ENCODE assay signal across 29 mouse cellular contexts in genomic region chr6:72089865-72090264, GRCm38 (mm10). TPM values are rescaled to one million over a fixed set of nuclear protein-coding genes. Genes with fewer than 3 reads are reported as not detected.
DNase-seq lines count a peak whose midpoint lies in the region; TF ChIP-seq lines count a peak whose summit lies in the region.
"Had no signal": no experiment of that assay in that cellular context is flagged by ENCODE, and none has a peak within 500 bp of the region (broad histone marks: within the 10 kb centered on the region; RNA-seq: fewer than 3 reads in every experiment).

No protein-coding gene starts in this region.

- H3K9me3 ChIP-seq in ES-E14 (ENCODE audit: control insufficient read depth, insufficient read depth, low read depth, low read length), result no peaks in the 10 kb centered on the region
- H3K9me3 ChIP-seq: embryonic facial prominence, embryonic 10.5 days; embryonic facial prominence, embryonic 13.5 days; forebrain, embryonic 12.5 days; forebrain, embryonic 15.5 days; G1E; heart, embryonic 10.5 days; heart, embryonic 13.5 days had no signal

- no peak overlapping the region for H3K27ac ChIP-seq in ES-E14 (ENCODE audit: insufficient read depth, low read depth, low read length, poor library complexity, severe bottlenecking)
- H3K27ac ChIP-seq: embryonic facial prominence, embryonic 10.5 days; embryonic facial prominence, embryonic 13.5 days; forebrain, embryonic 12.5 days; forebrain, embryonic 15.5 days; heart, adult 2 months; heart, embryonic 10.5 days; heart, embryonic 13.5 days; hindbrain, embryonic 14.5 days; hindbrain, postnatal 0 days had no signal

- in situ Hi-C loops in ES-E14 (cut with MboI; ENCODE audit: low sequenced_read_pairs in 2 of 2, unreplicated experiment in 2 of 2), result no loop called here

- no peak overlapping the region for H3K9ac ChIP-seq in ES-E14 (ENCODE audit: insufficient read depth, low read depth, low read length, poor library complexity, severe bottlenecking)
- H3K9ac ChIP-seq: embryonic facial prominence, embryonic 13.5 days; forebrain, embryonic 12.5 days; forebrain, embryonic 15.5 days; heart, embryonic 13.5 days; hindbrain, embryonic 14.5 days had no signal

- H3K36me3 ChIP-seq in ES-E14 (ENCODE audit: control insufficient read depth, insufficient read depth, low read length, poor library complexity, severe bottlenecking), result no peaks in the 10 kb centered on the region
- H3K36me3 ChIP-seq: embryonic facial prominence, embryonic 10.5 days; embryonic facial prominence, embryonic 13.5 days; forebrain, embryonic 12.5 days; forebrain, embryonic 15.5 days; G1E; heart, embryonic 10.5 days; heart, embryonic 13.5 days had no signal

- no peaks in the 10 kb centered on the region for H3K4me1 ChIP-seq in ES-E14 (ENCODE audit: control insufficient read depth in 2 of 2, insufficient read depth in 2 of 2, low read length in 2 of 2, poor library complexity in 1 of 2)
- H3K4me1 ChIP-seq: forebrain, embryonic 12.5 days had no signal

- DNase-seq in 3T3-L1 (ENCODE audit: low read depth, low spot score) (peak; percentile 47), ES-E14 (ENCODE audit: low read depth, low spot score) (peak; percentile 15), ZHBTc4 (ENCODE audit: low read depth, low spot score) (peak; percentile 69)
- DNase-seq in yolk sac, embryonic 10.5 days (ENCODE audit: low spot score), result no peak
- no peak for DNase-seq in urinary bladder, postnatal 36 days (ENCODE audit: low spot score in 2 of 2)
- no peak for DNase-seq in right cerebral cortex, adult 2 months (ENCODE audit: low spot score in 2 of 2)
- DNase-seq: adrenal gland, adult 2 months; adrenal gland, postnatal 14 days; B cell, adult 2 months; cerebellum, adult 11 months; cerebellum, adult 2 months; cerebellum, adult 9-11 months; cerebellum, postnatal 25 days; embryo, embryonic 11 days; gastrocnemius, postnatal 10 days; gastrocnemius, postnatal 36 days; heart, adult 2 months; heart, postnatal 14 days; heart, postnatal 4 days had no signal

- no peak overlapping the region for H3K4me3 ChIP-seq in ES-E14 (ENCODE audit: insufficient read depth in 1 of 2, low read depth in 1 of 2, low read length in 2 of 2, poor library complexity in 1 of 2, severe bottlenecking in 1 of 2)
- H3K4me3 ChIP-seq: embryonic facial prominence, embryonic 10.5 days; embryonic facial prominence, embryonic 13.5 days; erythroblast, embryonic 14.5 days; forebrain, embryonic 12.5 days; forebrain, embryonic 15.5 days; heart, adult 2 months; heart, embryonic 10.5 days; heart, embryonic 13.5 days had no signal

TF ChIP-seq in ES-E14, 5 proteins besides CTCF, POLR2A, EP300 and RAD21:
- TF ChIP-seq HCFC1 (IDR thresholded peaks at IDR 0.05; ENCODE audit: borderline replicate concordance, insufficient read depth, low read length), result no peak
- no peak for TF ChIP-seq CHD2 (IDR thresholded peaks at IDR 0.05; ENCODE audit: low read depth, low read length)
- no peak for TF ChIP-seq ZNF384 (IDR thresholded peaks at IDR 0.05; ENCODE audit: low read depth, low read length)
- TF ChIP-seq MAFK (IDR thresholded peaks at IDR 0.05; ENCODE audit: insufficient read depth, low read depth, low read length), result no peak
- TF ChIP-seq ZC3H11A (IDR thresholded peaks at IDR 0.05; ENCODE audit: borderline replicate concordance, low read depth, low read length), result no peak

RNA-seq across cellular contexts. Expression of gene St3gal5, which starts 7.5 kb away (rescaled TPM):
- 9.4 and 13.3 TPM in 2 replicates for total RNA-seq in ES-E14 (2012; rRNA removed)

Comparison
In these comparisons a context has a peak if more than half of its experiments do, and no peak if none do; other contexts are left out.
1. DNase-seq: peak in 3T3-L1 (single experiment), ES-E14 (single experiment) and ZHBTc4 (single experiment); none in yolk sac, embryonic 10.5 days (single experiment), urinary bladder, postnatal 36 days (0 of 2) and right cerebral cortex, adult 2 months (0 of 2).